Mouse (Mus musculus) midbrain, postnatal 0 days (tissue): ENCODE measurements around the gene Pacsin2. TPM values are rescaled to one million over a fixed set of nuclear protein-coding genes. Genes with fewer than 3 reads are reported as not detected.

Experiments used
- ATAC-seq: fragments of 200-750 bp; cut with Nextera tagmentation; 2 replicates; pipeline ENCODE4 v1.8.0; 2017; ENCODE audit warnings: moderate number of reproducible peaks, mild to moderate bottlenecking, moderate TSS enrichment, moderate library complexity; ENCODE audit not compliant: low FRiP score
- DNase-seq: peaks from one replicate; pipeline ENCODE4 v3.0.0-alpha.2; 2015; ENCODE audit warnings: low spot score
- H3K27ac ChIP-seq: fragments of 300-500 bp; sonication (generic); 2 replicates; pipeline ENCODE4 v1.5.1; 2014; ENCODE audit warnings: low read depth, mild to moderate bottlenecking, low read length, mixed read lengths
- H3K27me3 ChIP-seq: fragments of 300-500 bp; sonication (generic); 2 replicates; pipeline ENCODE4 v1.6.1; 2014; ENCODE audit warnings: low read length, control low read depth, mixed read lengths; ENCODE audit not compliant: insufficient read depth
- H3K36me3 ChIP-seq: fragments of 300-500 bp; sonication (generic); 2 replicates; pipeline ENCODE4 v1.6.1; 2014; ENCODE audit warnings: low read length, control low read depth, mixed read lengths; ENCODE audit not compliant: insufficient read depth
- H3K4me1 ChIP-seq: fragments of 300-500 bp; sonication (generic); 2 replicates; pipeline ENCODE4 v1.6.1; 2014; ENCODE audit warnings: mild to moderate bottlenecking, control low read depth, antibody characterized with exemption, low read length, mixed read lengths; ENCODE audit not compliant: insufficient read depth
- H3K4me2 ChIP-seq: fragments of 300-500 bp; sonication (generic); 2 replicates; pipeline ENCODE4 v1.6.1; 2014; ENCODE audit warnings: low read depth, mild to moderate bottlenecking, low read length, mixed read lengths; ENCODE audit not compliant: poor library complexity, severe bottlenecking
- H3K4me3 ChIP-seq: fragments of 300-500 bp; sonication (generic); 2 replicates; pipeline ENCODE4 v1.5.1; 2014; ENCODE audit warnings: low read depth, mild to moderate bottlenecking, low read length, moderate library complexity
- H3K9ac ChIP-seq: fragments of 300-500 bp; sonication (generic); replicated peaks from 2 replicates; pipeline ENCODE4 v1.6.1; 2014; ENCODE audit warnings: mild to moderate bottlenecking, low read length, moderate library complexity, mixed read lengths; ENCODE audit not compliant: poor library complexity, severe bottlenecking
- H3K9me3 ChIP-seq: fragments of 300-500 bp; sonication (generic); 2 replicates; pipeline ENCODE4 v1.6.1; 2016; ENCODE audit warnings: low read length, control low read depth
- CTCF ChIP-seq: IDR thresholded peaks from 2 replicates; pipeline ENCODE4 v1.5.1; 2016; ENCODE audit warnings: antibody characterized with exemption, mild to moderate bottlenecking
- WGBS: fragments of 180-500 bp; shearing (Covaris S2); extraction: QIAGEN DNeasy Blood & Tissue Kit; methylation state at CpG from one replicate; pipeline ENCODE4 v1.1.7; 2014; 5-methylcytosine and 5-hydroxymethylcytosine counted together
- polyA plus RNA-seq: library from polyadenylated mRNA; unstranded; fragments of >200 nt; fragmentation: Nextera tagmentation; extraction: Ambion mirVana; gene quantifications from 2 replicates; pipeline ENCODE4 v1.2.1, GENCODE M21; 2015
- total RNA-seq: library from RNA; depleted of rRNA; stranded (reverse); fragments of >200 nt; gene quantifications from 2 replicates; pipeline ENCODE4 v1.2.3, GENCODE M21; 2014

Pacsin2 gene
- total and polyA plus RNA-seq, 2 experiments from 2014 or later = 14.6 to 16.2 TPM

GRCm38 (mm10) chr15:83500352-83500751, 35.9 kb upstream of the Pacsin2 start:
- ATAC-seq = no peak
- Histone ChIP-seq H3K27ac (no peak overlapping the region), H3K27me3 (no peaks in the 10 kb centered on the region), H3K9me3 (no peaks in the 10 kb centered on the region), H3K9ac (no peak overlapping the region), H3K36me3 (peaks cover 67% of the 10 kb centered on the region), H3K4me3 (no peak overlapping the region), H3K4me2 (no peak overlapping the region), H3K4me1 (no peaks in the 10 kb centered on the region)
- DNase-seq = no peak
- peak; percentile 63 for TF ChIP-seq CTCF
- WGBS = 61% methylated on average over 3 of the region's 3 CpGs

GRCm38 (mm10) chr15:83499211-83499755, 34.9 kb upstream of the Pacsin2 start:
- DNase-seq (no peak), ATAC-seq (no peak)
- Histone ChIP-seq H3K4me1 (no peaks in the 10 kb centered on the region), H3K36me3 (peaks cover 74% of the 10 kb centered on the region), H3K9me3 (no peaks in the 10 kb centered on the region), H3K27me3 (no peaks in the 10 kb centered on the region), H3K4me2 (no peak overlapping the region), H3K9ac (no peak overlapping the region), H3K4me3 (no peak overlapping the region), H3K27ac (no peak overlapping the region)
- TF ChIP-seq CTCF = no peak
- WGBS = 95% methylated on average over 10 of the region's 10 CpGs

- Histone ChIP-seq H3K9me3 (no peaks in the 10 kb centered on the region), H3K9ac (no peak overlapping the region), H3K4me1 (no peaks in the 10 kb centered on the region), H3K4me3 (no peak overlapping the region), H3K4me2 (no peak overlapping the region), H3K27me3 (no peaks in the 10 kb centered on the region), H3K36me3 (peaks cover 79% of the 10 kb centered on the region), H3K27ac (no peak overlapping the region)
- WGBS = 92% methylated on average over 6 of the region's 6 CpGs
- DNase-seq (no peak), ATAC-seq (no peak)
- peak; percentile 39 for TF ChIP-seq CTCF
Observed at GRCm38 (mm10) chr15:83497299-83497698, 32.9 kb upstream of the Pacsin2 start.

GRCm38 (mm10) chr15:83495787-83496367, 31.5 kb upstream of the Pacsin2 start:
- no peak overlapping the region for H3K4me2 ChIP-seq
- no peak overlapping the region for H3K27ac ChIP-seq
- H3K9ac ChIP-seq = no peak overlapping the region
- no peaks in the 10 kb centered on the region for H3K27me3 ChIP-seq
- no peak for DNase-seq
- TF ChIP-seq CTCF = no peak
- peaks cover 81% of the 10 kb centered on the region for H3K36me3 ChIP-seq
- H3K4me1 ChIP-seq = no peaks in the 10 kb centered on the region
- no peak for ATAC-seq
- no peak overlapping the region for H3K4me3 ChIP-seq
- H3K9me3 ChIP-seq = no peaks in the 10 kb centered on the region
- 79% methylated on average over 22 of the region's 22 CpGs for WGBS

GRCm38 (mm10) chr15:83495195-83495594, 30.8 kb upstream of the Pacsin2 start:
- DNase-seq = no peak
- no peak overlapping the region for H3K4me2 ChIP-seq
- no peak overlapping the region for H3K4me3 ChIP-seq
- ATAC-seq = no peak
- H3K4me1 ChIP-seq = no peaks in the 10 kb centered on the region
- no peak overlapping the region for H3K9ac ChIP-seq
- no peak overlapping the region for H3K27ac ChIP-seq
- no peak for TF ChIP-seq CTCF
- H3K36me3 ChIP-seq = peaks cover 86% of the 10 kb centered on the region
- no peaks in the 10 kb centered on the region for H3K9me3 ChIP-seq
- 83% methylated on average over 3 of the region's 3 CpGs for WGBS
- H3K27me3 ChIP-seq = no peaks in the 10 kb centered on the region

- Histone ChIP-seq H3K4me3 (no peak overlapping the region), H3K9ac (no peak overlapping the region), H3K4me1 (no peaks in the 10 kb centered on the region), H3K27me3 (no peaks in the 10 kb centered on the region), H3K27ac (no peak overlapping the region), H3K36me3 (peaks cover 86% of the 10 kb centered on the region), H3K9me3 (no peaks in the 10 kb centered on the region), H3K4me2 (no peak overlapping the region)
- ATAC-seq (no peak), DNase-seq (no peak)
- no peak for TF ChIP-seq CTCF
- WGBS = 83% methylated on average over 6 of the region's 6 CpGs
Observed at GRCm38 (mm10) chr15:83494572-83494920, 30.1 kb upstream of the Pacsin2 start.
